Mouse (Mus musculus) embryonic facial prominence, embryonic 12.5 days (tissue): ENCODE results near the gene Myo9b. TPM values are rescaled to one million over a fixed set of nuclear protein-coding genes. Genes with fewer than 3 reads are reported as not detected.
"Not testable (repeated sequence)": the region's sequence is repeated elsewhere in the genome, so short reads cannot be mapped to it uniquely, and the experiment has no call there.

Experiments
- ATAC-seq: fragments of 200-750 bp; cut with Nextera tagmentation; 2 replicates; pipeline ENCODE4 v1.8.0; 2017; ENCODE audit not compliant: insufficient number of reproducible peaks, insufficient read depth, low FRiP score, low TSS enrichment
- H3K27ac ChIP-seq: fragments of 300-500 bp; sonication (generic); 2 replicates; pipeline ENCODE4 v1.5.1; 2016; ENCODE audit warnings: mild to moderate bottlenecking
- H3K27me3 ChIP-seq: fragments of 300-500 bp; sonication (generic); 2 replicates; pipeline ENCODE4 v1.6.1; 2016; ENCODE audit warnings: mild to moderate bottlenecking, moderate library complexity
- H3K36me3 ChIP-seq: fragments of 300-500 bp; sonication (generic); 2 replicates; pipeline ENCODE4 v1.6.1; 2016; ENCODE audit warnings: mild to moderate bottlenecking
- H3K4me1 ChIP-seq: fragments of 300-500 bp; sonication (generic); 2 replicates; pipeline ENCODE4 v1.6.1; 2016
- H3K4me2 ChIP-seq: fragments of 300-500 bp; sonication (generic); replicated peaks from 2 replicates; pipeline ENCODE4 v1.6.1; 2016; ENCODE audit warnings: mild to moderate bottlenecking, moderate library complexity
- H3K4me3 ChIP-seq: fragments of 300-500 bp; sonication (generic); 2 replicates; pipeline ENCODE4 v1.5.1; 2016; ENCODE audit warnings: mild to moderate bottlenecking
- H3K9ac ChIP-seq: fragments of 300-500 bp; sonication (generic); 2 replicates; pipeline ENCODE4 v1.6.1; 2016; ENCODE audit warnings: mild to moderate bottlenecking, moderate library complexity
- H3K9me3 ChIP-seq: fragments of 300-500 bp; sonication (generic); 2 replicates; pipeline ENCODE4 v1.6.1; 2016; ENCODE audit warnings: mild to moderate bottlenecking, moderate library complexity
- WGBS: fragments of 180-500 bp; shearing (Covaris S2); methylation state at CpG from one replicate; pipeline ENCODE4 v1.1.7; 2016; 5-methylcytosine and 5-hydroxymethylcytosine counted together
- polyA plus RNA-seq: library from polyadenylated mRNA; unstranded; fragments of >200 nt; fragmentation: Nextera tagmentation; extraction: Ambion mirVana; gene quantifications from 2 replicates; pipeline ENCODE4 v1.2.1, GENCODE M21; 2016

Gene Myo9b
- polyA plus RNA-seq, 1 experiment from 2014 or later = 34.0 TPM

- Histone ChIP-seq H3K27ac (no peak overlapping the region), H3K4me1 (no peaks in the 10 kb centered on the region), H3K27me3 (no peaks in the 10 kb centered on the region), H3K4me3 (no peak overlapping the region), H3K36me3 (peaks cover 22% of the 10 kb centered on the region), H3K9ac (no peak overlapping the region), H3K9me3 (no peaks in the 10 kb centered on the region), H3K4me2 (no peak overlapping the region)
- ATAC-seq = no peak
- 95% methylated on average over 3 of the region's 3 CpGs for WGBS
Measured at GRCm38 (mm10) chr8:71299716-71300115, 27.2 kb downstream of the Myo9b start.

DNA sequence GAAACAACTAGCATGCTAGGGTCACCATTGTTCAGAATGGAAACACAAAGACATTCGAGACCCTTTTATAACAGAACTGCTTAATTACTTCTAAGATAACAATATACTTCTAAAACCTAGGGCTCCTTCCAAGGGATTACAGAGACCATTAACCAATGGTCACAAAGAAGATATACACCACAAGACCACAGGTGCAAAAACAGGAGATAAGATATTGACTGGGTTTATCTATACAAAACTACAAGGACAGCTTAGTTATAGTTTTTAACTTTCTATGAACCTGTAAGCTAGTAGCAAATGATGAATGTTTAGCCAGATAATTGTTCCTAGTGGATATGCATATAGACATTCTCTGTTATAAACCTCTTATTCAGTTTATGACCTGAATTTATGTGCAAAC lies 30.3 kb downstream of the Myo9b start:
- Histone ChIP-seq H3K27me3 (no peaks in the 10 kb centered on the region), H3K9me3 (no peaks in the 10 kb centered on the region), H3K36me3 (peaks cover 5% of the 10 kb centered on the region), H3K4me1 (no peaks in the 10 kb centered on the region), H3K4me2 (no peak overlapping the region), H3K27ac (no peak overlapping the region), H3K9ac (no peak overlapping the region), H3K4me3 (no peak overlapping the region)
- 90% methylated on average over 1 of the region's 1 CpGs for whole genome bisulfite sequencing
- no peak for ATAC-seq

GRCm38 (mm10) chr8:71303632-71304031 lies 31.1 kb downstream of the Myo9b start:
- H3K4me1 ChIP-seq = no peaks in the 10 kb centered on the region
- no peak overlapping the region for H3K9ac ChIP-seq
- H3K27me3 ChIP-seq = no peaks in the 10 kb centered on the region
- no peaks in the 10 kb centered on the region for H3K9me3 ChIP-seq
- 100% methylated on average over 1 of the region's 1 CpGs for WGBS
- ATAC-seq = no peak
- H3K4me2 ChIP-seq = no peak overlapping the region
- H3K4me3 ChIP-seq = no peak overlapping the region
- no peak overlapping the region for H3K27ac ChIP-seq
- H3K36me3 ChIP-seq = peaks cover 5% of the 10 kb centered on the region

GRCm38 (mm10) chr8:71305988-71306387 lies 33.5 kb downstream of the Myo9b start:
- Histone ChIP-seq H3K4me2 (no peak overlapping the region), H3K27me3 (no peaks in the 10 kb centered on the region), H3K36me3 (peaks cover 5% of the 10 kb centered on the region), H3K27ac (no peak overlapping the region), H3K4me1 (no peaks in the 10 kb centered on the region), H3K4me3 (no peak overlapping the region), H3K9me3 (no peaks in the 10 kb centered on the region), H3K9ac (no peak overlapping the region)
- WGBS = 91% methylated on average over 1 of the region's 1 CpGs
- no peak for ATAC-seq

DNA sequence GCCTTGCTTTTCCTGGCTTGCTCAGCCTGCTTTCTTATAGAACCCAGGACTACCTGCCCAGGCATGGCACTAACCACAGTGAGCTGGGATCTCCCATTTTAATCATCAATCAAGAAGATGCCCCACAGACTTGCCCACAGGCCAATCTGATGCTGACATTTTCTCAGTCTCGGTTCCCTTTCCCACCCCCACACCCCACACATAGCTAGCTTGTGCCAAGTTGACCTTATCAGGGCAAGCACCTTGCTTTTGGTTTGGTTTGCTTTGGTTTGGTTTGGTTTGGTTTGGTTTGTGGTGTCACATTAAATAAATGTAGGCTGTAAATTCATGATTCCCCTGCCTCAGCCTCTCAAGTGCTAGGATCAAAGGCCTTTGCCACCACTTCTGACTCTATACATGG lies 34.9 kb downstream of the Myo9b start:
- Histone ChIP-seq H3K36me3 (no peaks in the 10 kb centered on the region), H3K4me2 (no peak overlapping the region), H3K4me1 (peaks cover 4% of the 10 kb centered on the region), H3K9ac (no peak overlapping the region), H3K27ac (no peak overlapping the region), H3K27me3 (no peaks in the 10 kb centered on the region), H3K4me3 (no peak overlapping the region), H3K9me3 (no peaks in the 10 kb centered on the region)
- no peak for ATAC-seq
- 84% methylated on average over 1 of the region's 1 CpGs for WGBS

DNA sequence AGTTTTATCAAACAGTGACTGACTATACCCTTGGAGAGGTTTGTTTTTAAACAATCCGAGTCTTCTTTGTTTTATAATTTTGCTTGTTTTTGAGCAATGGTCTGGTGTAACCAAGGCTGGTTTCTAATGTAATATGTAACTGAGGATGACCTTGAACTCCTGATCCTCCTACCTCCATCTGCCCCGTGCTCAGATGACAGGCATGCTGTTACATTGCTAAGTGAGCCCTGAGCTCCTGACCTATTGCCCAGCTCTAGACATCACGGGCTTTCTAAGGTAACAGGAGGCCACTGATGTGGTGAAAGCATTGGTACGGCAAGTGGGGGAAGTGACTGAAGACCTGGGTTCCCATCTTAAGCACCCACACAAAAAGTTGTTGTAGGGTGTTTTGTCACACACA lies 35.4 kb downstream of the Myo9b start:
- Histone ChIP-seq H3K4me3 (no peak overlapping the region), H3K36me3 (no peaks in the 10 kb centered on the region), H3K27ac (no peak overlapping the region), H3K4me2 (no peak overlapping the region), H3K4me1 (peaks cover 9% of the 10 kb centered on the region), H3K9ac (no peak overlapping the region), H3K27me3 (no peaks in the 10 kb centered on the region), H3K9me3 (no peaks in the 10 kb centered on the region)
- ATAC-seq = no peak
- WGBS = 85% methylated on average over 4 of the region's 4 CpGs

DNA sequence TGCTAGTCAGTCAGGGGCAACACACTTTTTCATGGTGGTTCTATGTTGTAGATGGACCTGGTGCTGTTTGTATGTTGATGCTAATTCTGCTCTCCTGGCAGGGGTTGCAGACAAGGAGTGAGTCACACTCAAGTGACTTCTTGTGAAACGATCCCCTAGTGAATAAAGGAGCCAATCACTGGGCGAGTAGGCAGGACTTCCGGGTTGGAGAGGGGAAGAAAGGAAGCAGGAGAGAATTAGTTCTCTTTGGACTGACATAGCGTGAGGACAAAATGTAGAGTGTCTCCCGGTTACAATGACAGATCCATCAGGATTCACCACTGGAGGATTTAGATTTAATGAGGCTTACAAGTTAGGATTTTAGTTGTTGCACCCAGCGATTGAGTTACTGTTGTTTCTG lies 37.9 kb downstream of the Myo9b start:
- Histone ChIP-seq H3K27ac (no peak overlapping the region), H3K4me3 (no peak overlapping the region), H3K4me1 (peaks cover 10% of the 10 kb centered on the region), H3K9ac (no peak overlapping the region), H3K9me3 (no peaks in the 10 kb centered on the region), H3K36me3 (peaks cover 5% of the 10 kb centered on the region), H3K4me2 (no peak overlapping the region), H3K27me3 (no peaks in the 10 kb centered on the region)
- no peak for ATAC-seq
- 77% methylated on average over 6 of the region's 6 CpGs for WGBS

DNA sequence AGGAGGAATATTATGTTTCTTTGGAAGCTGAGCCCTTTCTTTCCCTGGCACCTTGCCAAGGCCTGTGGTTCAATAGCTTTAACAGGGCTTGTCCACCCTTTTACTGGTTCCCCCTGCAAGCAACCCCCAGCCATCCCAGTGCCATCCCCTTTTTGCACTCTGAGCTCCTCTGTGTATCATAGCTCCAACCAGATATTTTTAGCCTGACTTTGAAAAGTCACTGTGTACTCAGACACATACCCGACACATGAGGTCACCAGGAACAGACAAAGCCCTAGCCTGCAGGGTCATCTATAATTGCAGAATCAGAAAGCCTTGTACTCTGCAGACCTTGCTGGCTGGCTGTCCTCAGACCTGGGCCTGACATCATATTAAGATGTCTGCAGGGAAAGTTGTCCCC lies 40.2 kb downstream of the Myo9b start:
- H3K9ac ChIP-seq = no peak overlapping the region
- no peak overlapping the region for H3K4me3 ChIP-seq
- H3K27ac ChIP-seq = peak overlapping the region; percentile 65
- peaks cover 13% of the 10 kb centered on the region for H3K36me3 ChIP-seq
- peak; percentile 48 for ATAC-seq
- 44% methylated on average over 1 of the region's 1 CpGs for WGBS
- H3K4me1 ChIP-seq = peaks cover 10% of the 10 kb centered on the region
- H3K9me3 ChIP-seq = no peaks in the 10 kb centered on the region
- H3K4me2 ChIP-seq = no peak overlapping the region
- H3K27me3 ChIP-seq = no peaks in the 10 kb centered on the region

- no peak overlapping the region for H3K27ac ChIP-seq
- H3K9ac ChIP-seq = no peak overlapping the region
- H3K36me3 ChIP-seq = peaks cover 15% of the 10 kb centered on the region
- H3K4me3 ChIP-seq = no peak overlapping the region
- H3K9me3 ChIP-seq = no peaks in the 10 kb centered on the region
- H3K4me1 ChIP-seq = peaks cover 10% of the 10 kb centered on the region
- no peaks in the 10 kb centered on the region for H3K27me3 ChIP-seq
- 83% methylated on average over 2 of the region's 2 CpGs for WGBS
- H3K4me2 ChIP-seq = no peak overlapping the region
- no peak for ATAC-seq
Measured at GRCm38 (mm10) chr8:71313951-71314350, 41.4 kb downstream of the Myo9b start.

- peaks cover 18% of the 10 kb centered on the region for H3K36me3 ChIP-seq
- H3K4me2 ChIP-seq = no peak overlapping the region
- no peak overlapping the region for H3K27ac ChIP-seq
- no peak overlapping the region for H3K4me3 ChIP-seq
- H3K9me3 ChIP-seq = no peaks in the 10 kb centered on the region
- 94% methylated on average over 5 of the region's 5 CpGs for WGBS
- no peak overlapping the region for H3K9ac ChIP-seq
- H3K27me3 ChIP-seq = no peaks in the 10 kb centered on the region
- no peak for ATAC-seq
- H3K4me1 ChIP-seq = peaks cover 10% of the 10 kb centered on the region
Measured at GRCm38 (mm10) chr8:71315972-71316371, 43.5 kb downstream of the Myo9b start.

DNA sequence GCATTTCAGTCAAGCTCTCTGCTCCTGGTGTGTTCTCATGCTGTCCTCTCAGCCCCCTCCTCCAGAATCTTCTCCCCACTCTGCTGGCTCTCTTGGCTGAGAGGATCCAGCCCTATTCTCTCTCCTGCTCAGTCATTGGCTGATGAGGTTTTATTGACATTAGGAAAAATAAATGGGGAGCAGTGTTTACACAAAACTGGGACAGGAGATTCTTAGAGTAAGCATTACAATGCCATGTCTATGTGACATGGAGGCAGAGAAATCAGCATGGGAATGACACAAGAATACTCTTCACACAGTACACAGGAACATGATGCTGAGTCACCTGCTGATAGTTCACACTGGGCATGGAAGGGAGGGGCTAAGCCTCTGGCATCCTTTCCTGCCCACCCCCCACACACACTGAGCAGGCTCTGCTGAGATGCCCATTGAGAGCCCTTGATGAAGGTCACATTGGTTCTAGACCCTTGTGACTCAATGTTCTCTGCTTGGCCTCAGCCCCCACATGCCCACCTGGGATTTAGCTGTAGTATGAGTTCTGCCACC lies 44.0 kb downstream of the Myo9b start:
- Histone ChIP-seq H3K9me3 (no peaks in the 10 kb centered on the region), H3K4me1 (peaks cover 10% of the 10 kb centered on the region), H3K36me3 (peaks cover 18% of the 10 kb centered on the region), H3K4me2 (no peak overlapping the region), H3K27ac (no peak overlapping the region), H3K9ac (no peak overlapping the region), H3K27me3 (no peaks in the 10 kb centered on the region), H3K4me3 (no peak overlapping the region)
- no peak for ATAC-seq

DNA sequence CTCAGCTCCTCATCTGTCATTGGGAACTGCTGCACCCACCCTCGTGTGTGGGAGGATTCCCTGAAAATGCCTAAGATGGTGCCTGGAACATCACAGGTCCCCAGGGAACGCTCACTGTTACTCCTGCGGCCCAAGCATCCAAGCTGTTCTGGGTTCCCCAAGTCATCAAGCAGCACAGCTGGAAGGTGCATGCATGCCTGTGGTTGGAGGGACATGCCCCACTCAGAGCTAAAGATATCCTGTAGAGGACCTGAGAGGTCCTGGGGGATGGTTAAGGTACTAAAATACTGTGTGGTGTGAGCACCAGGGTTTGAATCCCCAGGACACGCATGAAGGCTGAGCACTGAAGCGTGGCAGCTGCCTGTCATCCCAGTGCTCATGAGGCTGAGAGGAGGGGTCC lies 46.1 kb downstream of the Myo9b start:
- not testable (repeated sequence) for H3K9me3 ChIP-seq
- WGBS = 90% methylated on average over 5 of the region's 5 CpGs

GRCm38 (mm10) chr8:71319760-71320159 lies 47.2 kb downstream of the Myo9b start:
- WGBS = 87% methylated on average over 2 of the region's 2 CpGs
- not testable (repeated sequence) for H3K4me3 ChIP-seq, H3K27me3 ChIP-seq, ATAC-seq, H3K4me2 ChIP-seq, H3K9me3 ChIP-seq, H3K4me1 ChIP-seq, H3K9ac ChIP-seq, H3K27ac ChIP-seq
- peaks cover 49% of the 10 kb centered on the region for H3K36me3 ChIP-seq

More for the DNA sequence above, 46.1 kb downstream of the Myo9b start:
- H3K27me3 ChIP-seq, H3K9ac ChIP-seq, H3K4me2 ChIP-seq, H3K27ac ChIP-seq, ATAC-seq, H3K4me1 ChIP-seq, H3K4me3 ChIP-seq: not testable (repeated sequence)
- H3K36me3 ChIP-seq = peaks cover 38% of the 10 kb centered on the region
